Mouse (Mus musculus) monocyte, adult 5-6 weeks (primary cell): ENCODE data around the gene Olfr215. TPM values are rescaled to one million over a fixed set of nuclear protein-coding genes. Genes with fewer than 3 reads are reported as not detected.

Experiments
- total RNA-seq: library from RNA; stranded (forward); fragments of 200-1000, 200-491, 200-594 nt; gene quantifications from 3 replicates; pipeline ENCODE4 v1.2.3, GENCODE M21; 2017

Gene Olfr215
- total RNA-seq, 1 experiment from 2014 or later, result not detected

Other genes starting within 250 kb of the Olfr215 start
- gene March8, start 246.2 kb downstream of the Olfr215 start, total RNA-seq, result 13.5 to 21.6 TPM (median 13.8 TPM) in 3 replicates
- gene Alox5, start 123.0 kb downstream of the Olfr215 start, total RNA-seq, result 43.3 to 92.8 TPM (median 76.9 TPM) in 3 replicates
- gene Olfr211, start 95.1 kb downstream of the Olfr215 start, total RNA-seq, result not detected in 3 replicates
- not detected in 3 replicates for gene Olfr212, start 77.7 kb downstream of the Olfr215 start, total RNA-seq
- not detected in 3 replicates for gene Olfr213, start 45.7 kb downstream of the Olfr215 start, total RNA-seq
- gene Gm5580, start 33.1 kb downstream of the Olfr215 start, total RNA-seq, result not detected in 3 replicates
- gene Olfr214, start 30.0 kb downstream of the Olfr215 start, total RNA-seq, result not detected in 3 replicates
- 10.3 to 14.1 TPM (median 11.5 TPM) in 3 replicates for gene Zfp422, start 44.8 kb upstream of the Olfr215 start, total RNA-seq
- gene Depp1, start 66.4 kb upstream of the Olfr215 start, total RNA-seq, result 0.38 TPM in 1 of 3 replicates, not detected in the others
- 124 to 138 TPM (median 133 TPM) in 3 replicates for gene Rassf4, start 89.8 kb upstream of the Olfr215 start, total RNA-seq
- gene Tmem72, start 132.7 kb upstream of the Olfr215 start, total RNA-seq, result 0.29 to 0.68 TPM (median 0.32 TPM) in 3 replicates